Mouse (Mus musculus) T-helper 2 cell (primary cell): ENCODE results near the gene Cdk9.

ENCODE experiments used
- in situ Hi-C: fragments of 300-600 bp; cut with MboI, MseI; formaldehyde crosslinking; loops from one replicate; pipeline ENCODE4 v1.15.1; 2025; ENCODE audit warnings: high pct_unique_total_duplicates

Cdk9 gene

DNA sequence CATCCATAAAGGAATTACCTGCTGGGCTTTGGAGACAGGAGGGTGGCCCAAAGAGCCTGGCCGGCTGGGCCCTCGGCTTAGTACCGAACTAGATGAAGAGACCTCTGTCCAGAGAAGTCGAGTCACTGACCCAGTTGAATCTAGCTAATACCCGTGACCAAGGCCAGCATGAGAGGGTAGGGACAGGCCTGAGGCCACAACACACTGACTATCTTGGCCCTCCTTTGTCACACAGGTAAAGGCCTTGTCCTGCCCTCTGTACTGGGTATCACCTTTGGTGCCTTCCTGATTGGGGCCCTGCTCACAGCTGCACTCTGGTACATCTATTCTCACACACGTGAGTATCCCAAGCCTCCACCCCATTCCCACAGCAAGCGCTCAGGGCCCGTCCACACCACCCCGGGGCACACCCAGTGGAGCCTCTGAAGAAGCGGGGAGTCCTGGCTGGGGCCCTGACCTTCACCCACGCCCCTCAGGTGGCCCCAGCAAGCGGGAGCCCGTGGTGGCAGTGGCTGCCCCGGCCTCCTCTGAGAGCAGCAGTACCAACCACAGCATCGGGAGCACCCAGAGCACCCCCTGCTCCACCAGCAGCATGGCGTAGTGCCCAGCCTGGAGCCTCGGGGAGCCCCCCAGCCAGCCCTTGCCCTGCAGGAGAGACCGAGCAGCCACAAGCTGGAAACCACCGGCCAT, 31.8 kb downstream of the Cdk9 start:
- in situ Hi-C loops: no loop called here

DNA sequence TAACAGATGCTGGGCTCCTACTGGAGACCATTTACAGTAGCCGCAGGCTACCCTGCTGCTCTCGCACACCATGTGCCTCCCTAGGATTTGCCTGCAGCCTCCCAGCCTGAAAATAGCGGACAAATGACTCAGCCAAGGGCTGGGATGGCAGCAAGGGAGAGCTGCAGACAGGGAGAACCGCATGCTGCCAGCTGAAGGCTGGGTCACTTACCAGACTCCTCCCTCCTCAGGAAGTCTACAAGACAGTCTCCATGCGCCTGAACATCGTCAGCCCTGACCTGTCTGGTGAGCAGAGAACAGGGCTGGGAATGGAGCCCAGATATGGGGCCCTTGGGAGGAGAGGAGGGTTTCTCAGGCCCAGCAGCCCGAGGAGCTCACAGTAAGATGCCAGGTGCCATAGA, 32.8 kb downstream of the Cdk9 start:
- in situ Hi-C loops: no loop called here

DNA sequence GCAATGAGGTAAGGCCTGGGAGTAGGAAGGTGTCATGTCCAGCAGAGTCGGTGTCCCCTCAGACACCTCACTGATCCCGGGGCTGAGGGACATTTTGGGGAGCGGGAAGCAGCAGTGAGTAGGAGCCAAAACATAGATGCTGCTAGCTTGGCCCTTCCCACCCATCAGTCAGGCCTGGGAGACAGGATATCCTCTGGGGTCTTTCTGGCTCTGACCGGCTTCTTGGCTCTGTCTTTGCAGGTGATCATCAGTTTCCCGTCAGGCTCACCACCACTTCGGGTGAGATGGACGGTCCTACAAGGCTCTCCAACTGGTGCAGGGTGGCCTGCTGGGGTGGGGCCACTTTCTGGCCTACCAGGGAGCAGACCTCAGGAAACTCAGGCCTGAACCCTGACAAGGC, 35.2 kb downstream of the Cdk9 start:
- in situ Hi-C loops: no loop called here

DNA sequence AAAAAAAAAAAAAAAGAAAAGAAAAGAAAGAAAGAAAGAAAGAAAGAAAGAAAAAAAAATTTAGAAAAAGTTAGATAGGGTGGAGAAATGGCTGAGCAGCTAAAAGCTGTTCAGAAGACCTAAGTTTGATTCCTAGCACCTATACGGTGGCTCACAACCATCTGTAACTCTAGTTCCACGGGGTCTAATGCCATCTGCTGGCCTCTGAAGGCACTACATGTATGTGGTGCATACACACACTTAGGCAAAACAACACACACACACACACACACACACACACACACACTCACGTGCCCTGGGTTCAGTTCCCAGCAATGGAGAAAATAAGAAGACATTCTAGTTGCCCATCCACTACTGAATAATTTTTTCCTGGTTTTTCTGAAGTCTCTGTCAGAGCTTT, 36.1 kb downstream of the Cdk9 start:
- in situ Hi-C loops: no loop called here

DNA sequence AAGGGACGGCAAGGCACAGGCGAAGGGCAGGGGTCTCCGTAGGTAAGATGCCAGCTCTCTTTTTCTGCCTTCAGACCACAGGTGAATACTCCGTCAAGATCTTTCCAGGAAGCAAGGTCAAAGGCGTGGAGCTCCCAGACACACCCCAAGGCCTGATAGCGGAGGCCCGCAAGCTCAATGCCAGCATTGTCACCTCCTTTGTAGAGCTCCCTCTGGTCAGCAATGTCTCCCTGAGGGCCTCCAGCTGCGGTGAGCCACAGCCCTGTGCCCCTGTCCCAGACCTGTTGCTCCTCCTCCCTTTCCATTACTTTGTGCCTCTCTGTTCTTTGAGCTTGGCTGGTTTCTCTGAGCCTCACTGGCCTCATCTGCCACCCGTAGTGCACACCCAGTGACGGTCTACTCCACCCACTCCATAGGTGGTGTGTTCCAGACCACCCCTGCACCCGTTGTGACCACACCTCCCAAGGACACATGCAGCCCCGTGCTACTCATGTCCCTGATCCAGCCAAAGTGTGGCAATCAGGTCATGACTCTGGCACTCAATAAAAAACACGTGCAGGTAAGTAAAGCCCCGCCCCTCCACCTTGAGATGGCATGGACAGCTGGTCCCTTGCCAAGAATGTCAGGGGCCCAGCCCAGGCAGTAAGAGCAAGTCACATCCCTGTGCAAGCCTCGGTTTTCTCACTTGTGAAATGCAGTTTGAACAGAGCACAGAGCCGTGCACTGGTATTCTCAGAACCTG, 39.5 kb downstream of the Cdk9 start:
- in situ Hi-C loops: loop anchor here (25.0 kb wide), 1 partner anchor 1364 kb away; no protein-coding TSS in a partner anchor

DNA sequence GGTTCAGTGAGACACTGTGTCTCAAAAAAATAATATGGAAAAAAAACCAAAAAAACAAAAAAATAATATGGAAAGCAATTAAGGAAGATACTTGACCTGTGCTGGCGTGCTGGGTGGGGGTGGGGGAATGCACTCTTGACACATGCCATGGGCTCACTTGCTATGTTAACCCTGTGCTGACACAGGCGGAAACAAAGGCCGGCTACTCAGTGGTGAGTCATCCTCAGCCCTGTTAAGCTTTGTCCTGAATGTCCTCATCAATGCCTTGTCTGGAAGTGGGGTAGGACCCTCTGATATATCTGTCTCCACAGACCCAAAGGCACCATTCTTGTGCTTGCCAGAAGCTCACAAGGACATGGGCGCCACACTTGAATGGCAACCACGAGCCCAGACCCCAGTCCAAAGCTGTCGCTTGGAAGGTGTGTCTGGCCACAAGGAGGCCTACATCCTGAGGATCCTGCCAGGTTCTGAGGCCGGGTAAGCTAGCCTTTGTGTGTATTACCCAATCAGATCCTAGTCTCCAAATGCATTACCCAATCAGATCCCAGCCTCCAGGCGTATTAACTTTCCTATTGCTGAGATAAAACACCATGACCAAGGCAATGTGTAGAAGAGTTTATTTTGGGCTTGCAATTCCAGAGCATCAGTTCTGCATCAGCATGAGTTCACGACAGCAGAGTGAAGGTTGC, 40.8 kb downstream of the Cdk9 start:
- in situ Hi-C loops: loop anchor here (25.0 kb wide), 1 partner anchor 1365 kb away; no protein-coding TSS in a partner anchor

DNA sequence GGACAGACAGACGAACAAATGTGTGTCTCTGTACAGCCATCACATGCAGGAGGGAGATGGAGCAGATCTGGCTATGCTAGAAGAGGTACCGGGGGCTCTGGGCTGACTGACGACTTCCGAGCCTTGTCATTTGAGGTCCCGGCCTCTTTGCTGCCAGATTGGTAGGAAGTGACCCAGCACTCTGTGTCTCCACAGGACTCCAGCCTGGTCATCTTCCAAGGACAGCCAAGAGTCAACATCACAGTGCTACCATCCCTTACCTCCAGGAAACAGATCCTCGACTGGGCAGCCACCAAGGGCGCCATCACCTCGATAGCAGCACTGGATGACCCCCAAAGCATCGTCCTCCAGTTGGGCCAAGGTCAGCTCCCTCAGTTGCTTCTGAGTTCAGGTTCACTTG, 41.7 kb downstream of the Cdk9 start:
- in situ Hi-C loops: loop anchor here (25.0 kb wide), 1 partner anchor 1366 kb away; no protein-coding TSS in a partner anchor

DNA sequence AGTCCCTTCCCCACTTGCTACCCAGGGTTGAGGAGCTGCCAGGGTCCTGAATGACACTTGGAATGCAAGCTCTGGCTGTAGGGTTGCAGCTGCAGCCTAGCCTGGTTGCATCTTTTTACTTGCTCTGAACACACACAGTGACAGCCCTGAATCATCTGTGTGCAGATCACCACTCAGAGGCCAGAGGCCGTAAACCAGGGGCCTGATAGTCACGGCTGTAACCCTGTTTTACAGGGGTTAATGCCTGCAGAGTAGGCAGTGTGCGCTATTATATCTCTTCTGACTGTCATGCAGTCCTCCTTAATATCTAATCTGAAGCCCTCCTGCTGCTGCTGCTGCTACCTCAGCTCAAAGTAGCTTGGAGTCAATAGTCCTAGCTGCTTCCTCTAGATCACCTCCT, 43.0 kb downstream of the Cdk9 start:
- in situ Hi-C loops: loop anchor here (5.0 to 25.0 kb wide), 2 partner anchors 43 to 1367 kb away; no protein-coding TSS in a partner anchor

DNA sequence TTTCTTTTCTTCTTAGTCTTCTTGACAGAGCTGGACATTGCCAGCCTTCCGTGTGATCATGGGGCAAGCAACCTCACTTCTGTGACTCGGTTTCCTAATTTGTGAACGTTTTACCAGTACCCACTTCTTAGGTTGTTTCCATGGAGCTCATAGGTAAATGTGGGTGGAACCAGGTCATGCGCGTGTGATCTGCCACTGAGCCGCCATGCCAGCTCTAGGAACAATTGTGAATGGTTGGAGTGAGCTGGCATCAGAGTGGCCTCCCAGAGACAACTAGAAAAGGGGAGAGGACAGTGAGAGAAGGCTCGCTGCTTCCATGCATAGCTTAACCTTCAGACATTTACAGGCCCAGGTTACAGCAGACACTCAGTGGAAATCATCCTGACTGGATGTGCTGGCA, 44.7 kb downstream of the Cdk9 start:
- in situ Hi-C loops: loop anchor here (5.0 to 25.0 kb wide), 2 partner anchors 41 to 1369 kb away; no protein-coding TSS in a partner anchor

DNA sequence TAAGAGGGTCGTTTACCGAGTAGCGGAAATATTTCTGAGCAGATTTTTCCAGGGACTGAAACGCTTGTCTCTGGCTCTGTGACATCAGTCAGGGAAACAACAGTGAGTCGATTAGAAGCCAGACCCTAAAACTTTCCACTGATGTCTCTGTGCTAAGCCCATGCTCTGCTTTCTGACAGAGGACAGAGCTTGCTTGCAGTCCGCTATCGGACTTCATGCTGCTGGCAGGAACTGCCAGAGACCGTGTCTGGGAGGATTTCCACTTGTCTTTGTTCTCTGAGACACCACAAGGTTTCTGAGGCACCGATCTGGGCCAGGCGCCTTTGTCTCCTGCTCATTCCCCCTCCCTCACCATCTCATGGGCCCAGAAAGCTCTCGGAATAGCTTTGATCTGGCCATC, 45.1 kb downstream of the Cdk9 start:
- in situ Hi-C loops: loop anchor here (5.0 to 25.0 kb wide), 2 partner anchors 40 to 1370 kb away; no protein-coding TSS in a partner anchor

DNA sequence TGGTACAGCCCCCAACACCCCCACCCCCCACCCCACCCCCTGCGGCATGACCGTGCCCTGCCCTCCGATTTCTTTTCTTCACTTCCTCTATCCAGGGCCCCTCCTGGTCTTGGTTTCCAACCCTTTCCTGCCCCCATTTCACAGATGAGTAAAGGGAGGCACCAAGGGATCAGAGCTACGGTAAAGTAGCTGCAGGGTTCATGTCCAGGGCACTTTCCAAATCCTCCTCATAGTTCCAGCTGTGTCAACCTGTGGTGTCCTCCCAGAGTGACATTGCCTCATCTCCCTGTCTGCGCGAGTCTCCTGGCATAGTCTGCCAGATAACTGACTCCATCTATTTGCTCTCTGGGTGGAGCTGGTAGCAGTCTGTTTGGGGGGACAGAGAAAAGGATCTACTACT, 47.0 kb downstream of the Cdk9 start:
- in situ Hi-C loops: loop anchor here (5.0 to 25.0 kb wide), 2 partner anchors 39 to 1371 kb away; no protein-coding TSS in a partner anchor

DNA sequence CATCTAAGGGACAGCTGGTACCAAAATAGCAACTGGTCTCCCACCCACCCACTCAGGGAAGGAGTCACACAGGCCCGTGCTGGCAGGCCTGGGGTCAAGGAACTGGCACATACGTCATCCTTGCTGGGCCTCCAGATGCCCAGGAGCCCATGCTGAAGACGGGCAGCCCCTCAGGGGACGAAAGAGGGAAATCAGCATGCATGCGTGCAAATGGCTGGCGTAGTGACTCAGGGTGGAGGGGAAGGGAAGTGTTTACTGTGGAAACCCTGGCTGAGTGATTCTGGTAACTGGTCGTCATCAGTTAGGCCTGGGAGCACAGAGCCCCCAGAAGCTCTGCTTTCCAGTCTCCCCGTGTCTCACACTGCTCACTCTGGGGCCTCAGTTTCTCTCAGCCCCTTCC, 47.5 kb downstream of the Cdk9 start:
- in situ Hi-C loops: loop anchor here (5.0 to 25.0 kb wide), 2 partner anchors 38 to 1372 kb away; no protein-coding TSS in a partner anchor

DNA sequence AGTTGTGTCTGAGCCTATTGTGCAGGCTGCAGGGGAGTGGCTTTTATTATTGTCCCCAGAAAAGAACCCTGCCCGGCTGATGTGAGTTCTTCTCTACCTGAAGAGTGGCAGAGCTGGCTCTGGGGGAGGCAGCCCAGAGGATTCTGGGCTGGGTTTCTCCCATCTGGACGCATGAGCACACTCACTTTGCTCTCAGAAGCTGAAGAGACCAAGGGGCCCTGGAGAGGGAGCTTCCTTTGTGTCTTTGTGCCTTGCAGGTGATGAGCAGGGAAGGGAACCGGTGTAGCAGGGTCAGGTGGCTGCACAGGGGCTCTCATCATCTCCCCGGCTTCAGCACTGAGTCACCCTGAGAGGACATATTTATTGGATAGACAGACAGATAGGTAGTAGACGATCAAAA, 50.6 kb downstream of the Cdk9 start:
- in situ Hi-C loops: loop anchor here (25.0 kb wide), 1 partner anchor 1375 kb away; no protein-coding TSS in a partner anchor

DNA sequence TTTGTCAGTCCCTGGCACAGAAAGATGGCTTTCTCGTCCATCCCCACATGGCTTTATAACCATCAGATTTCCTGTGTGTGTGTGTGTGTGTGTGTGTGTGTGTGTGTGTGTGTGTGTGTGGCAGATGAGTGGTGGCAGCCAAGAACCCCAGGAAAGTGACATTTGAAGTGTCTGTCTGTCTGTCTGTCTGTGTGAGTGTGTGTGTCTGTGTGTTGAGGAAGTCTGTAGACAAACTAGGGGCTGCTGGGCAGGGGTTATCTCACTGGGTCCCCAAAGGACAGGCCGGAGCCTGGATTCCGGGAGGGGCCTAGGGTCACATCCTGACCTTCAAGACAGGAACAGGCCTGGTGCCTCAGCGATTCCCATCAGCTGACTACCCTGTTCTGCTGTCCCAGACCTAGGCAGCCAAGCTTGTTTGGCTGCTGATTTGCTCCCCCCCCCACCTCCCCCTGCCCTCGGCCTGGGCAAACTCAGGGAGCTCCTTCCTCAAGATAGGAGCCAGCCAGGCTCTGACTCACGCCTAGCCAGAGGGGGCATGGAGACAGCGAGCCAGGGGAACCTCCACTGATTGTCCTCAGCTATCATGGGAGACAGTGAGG, 51.3 kb downstream of the Cdk9 start:
- in situ Hi-C loops: loop anchor here (25.0 kb wide), 1 partner anchor 1376 kb away; no protein-coding TSS in a partner anchor

DNA sequence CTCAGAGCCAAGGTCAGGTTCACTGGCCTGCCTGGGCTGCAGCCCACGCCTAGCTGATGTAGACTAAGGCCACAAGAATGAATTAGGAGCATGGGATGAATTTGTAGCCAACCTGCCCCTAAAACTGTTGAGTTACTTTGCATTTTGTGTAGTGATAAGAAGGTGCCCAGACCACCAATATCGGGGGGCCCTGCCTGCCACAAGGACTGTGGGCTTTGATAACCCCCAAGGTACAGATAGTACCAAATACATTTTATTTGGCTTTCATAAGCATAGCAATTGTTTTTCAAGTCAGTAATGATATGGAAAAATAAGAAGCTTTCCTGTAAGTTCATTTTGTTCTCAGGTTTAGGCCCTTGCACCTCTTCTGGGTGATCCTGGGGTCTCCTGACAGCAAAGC, 54.0 kb downstream of the Cdk9 start:
- in situ Hi-C loops: loop anchor here (25.0 kb wide), 1 partner anchor 1378 kb away; no protein-coding TSS in a partner anchor

DNA sequence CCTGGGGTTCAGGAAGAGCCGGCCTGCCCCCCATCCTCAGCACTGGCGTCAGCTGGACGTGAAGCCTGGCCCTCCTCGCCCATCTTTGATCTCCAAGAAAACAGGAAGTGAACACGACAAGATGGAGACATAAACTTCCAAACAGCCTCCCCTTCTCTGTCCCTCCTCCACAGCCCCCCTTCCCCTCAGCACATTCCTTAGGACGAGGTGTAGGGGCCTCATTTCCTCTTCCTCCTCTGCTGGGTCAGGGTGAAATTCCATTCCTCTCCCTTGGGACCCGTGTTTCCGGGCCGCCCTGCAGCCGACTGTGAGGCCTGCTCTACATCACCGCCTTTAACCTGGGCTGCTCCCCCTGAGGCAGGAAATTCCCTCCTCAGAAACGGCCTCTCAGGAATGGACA, 57.0 kb downstream of the Cdk9 start:
- in situ Hi-C loops: loop anchor here (25.0 kb wide), 1 partner anchor 1381 kb away; no protein-coding TSS in a partner anchor
